Mouse (Mus musculus): ENCODE results near the gene Ogfod1. TPM values are rescaled to one million over a fixed set of nuclear protein-coding genes. Genes with fewer than 3 reads are reported as not detected.
A peak's percentile ranks its signal among the peaks of the same experiment; 100 is the strongest.

Ogfod1 gene
- polyA plus RNA-seq, 1 experiment, result 44.2 TPM

- Histone ChIP-seq H3K27ac (ENCODE audit: insufficient read depth, low read length) (no peak overlapping the region), H3K4me3 (replicated peaks; ENCODE audit: insufficient read depth, low read depth, low read length) (peak overlapping the region; percentile 97), H3K4me1 (ENCODE audit: control insufficient read depth, insufficient read depth, low read length) (peaks cover 5% of the 10 kb centered on the region; the same call in 1 of the 2 replicates), H3K27me3 (ENCODE audit: control insufficient read depth, insufficient read depth, low read length) (no peaks in the 10 kb centered on the region)
- no peak for TF ChIP-seq POLR2A (IDR thresholded peaks at IDR 0.05; ENCODE audit: borderline replicate concordance, insufficient read depth, low read length)
- TF ChIP-seq CTCF (IDR thresholded peaks at IDR 0.05; ENCODE audit: borderline replicate concordance, insufficient read depth, low read depth, low read length), result no peak
- DNase-seq, result peak; percentile 24 to 30
- WGBS, result 4% methylated on average over 15 of the region's 15 CpGs
Observed at GRCm38 (mm10) chr8:94037806-94038205, 808 bp downstream of the Ogfod1 start.

GRCm38 (mm10) chr8:94047845-94048244 lies 10.8 kb downstream of the Ogfod1 start:
- no peak overlapping the region for H3K4me3 ChIP-seq (replicated peaks; ENCODE audit: insufficient read depth, low read depth, low read length)
- no peaks in the 10 kb centered on the region for H3K27me3 ChIP-seq (ENCODE audit: control insufficient read depth, insufficient read depth, low read length)
- TF ChIP-seq CTCF (IDR thresholded peaks at IDR 0.05; ENCODE audit: borderline replicate concordance, insufficient read depth, low read depth, low read length) (no peak), POLR2A (IDR thresholded peaks at IDR 0.05; ENCODE audit: borderline replicate concordance, insufficient read depth, low read length) (no peak)
- H3K27ac ChIP-seq (ENCODE audit: insufficient read depth, low read length), result no peak overlapping the region
- no peaks in the 10 kb centered on the region for H3K4me1 ChIP-seq (ENCODE audit: control insufficient read depth, insufficient read depth, low read length)
- peak in 1 of 2 experiments; percentile 16 for DNase-seq
- WGBS, result 11% methylated on average over 2 of the region's 2 CpGs

DNA sequence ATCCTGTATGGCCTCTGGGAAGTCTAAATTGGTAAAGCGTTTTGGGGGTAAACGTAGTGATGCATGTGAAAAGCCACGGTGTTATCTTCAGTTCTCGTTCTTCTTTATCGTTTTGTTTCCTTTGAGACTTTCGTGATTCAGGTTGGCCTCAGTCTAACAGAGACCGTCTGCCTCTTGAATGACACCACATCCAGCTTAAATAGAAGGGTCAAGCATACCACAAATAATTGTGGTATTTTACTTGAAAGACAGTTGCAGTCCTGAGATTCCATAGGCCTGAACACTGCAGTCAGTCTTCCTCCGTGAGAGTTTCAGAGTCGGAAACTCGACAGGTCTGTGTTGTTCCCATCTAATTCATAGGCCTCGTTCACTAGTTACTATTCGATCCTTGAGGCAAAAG lies 15.7 kb downstream of the Ogfod1 start:
- TF ChIP-seq CTCF (IDR thresholded peaks at IDR 0.05; ENCODE audit: borderline replicate concordance, insufficient read depth, low read depth, low read length), result no peak
- no peak for TF ChIP-seq POLR2A (IDR thresholded peaks at IDR 0.05; ENCODE audit: borderline replicate concordance, insufficient read depth, low read length)
- no peaks in the 10 kb centered on the region for H3K27me3 ChIP-seq (ENCODE audit: control insufficient read depth, insufficient read depth, low read length)
- H3K27ac ChIP-seq (ENCODE audit: insufficient read depth, low read length), result no peak overlapping the region
- WGBS, result 94% methylated on average over 12 of the region's 12 CpGs
- H3K4me3 ChIP-seq (replicated peaks; ENCODE audit: insufficient read depth, low read depth, low read length), result no peak overlapping the region
- H3K4me1 ChIP-seq (ENCODE audit: control insufficient read depth, insufficient read depth, low read length), result no peaks in the 10 kb centered on the region
- no peak for DNase-seq

DNA sequence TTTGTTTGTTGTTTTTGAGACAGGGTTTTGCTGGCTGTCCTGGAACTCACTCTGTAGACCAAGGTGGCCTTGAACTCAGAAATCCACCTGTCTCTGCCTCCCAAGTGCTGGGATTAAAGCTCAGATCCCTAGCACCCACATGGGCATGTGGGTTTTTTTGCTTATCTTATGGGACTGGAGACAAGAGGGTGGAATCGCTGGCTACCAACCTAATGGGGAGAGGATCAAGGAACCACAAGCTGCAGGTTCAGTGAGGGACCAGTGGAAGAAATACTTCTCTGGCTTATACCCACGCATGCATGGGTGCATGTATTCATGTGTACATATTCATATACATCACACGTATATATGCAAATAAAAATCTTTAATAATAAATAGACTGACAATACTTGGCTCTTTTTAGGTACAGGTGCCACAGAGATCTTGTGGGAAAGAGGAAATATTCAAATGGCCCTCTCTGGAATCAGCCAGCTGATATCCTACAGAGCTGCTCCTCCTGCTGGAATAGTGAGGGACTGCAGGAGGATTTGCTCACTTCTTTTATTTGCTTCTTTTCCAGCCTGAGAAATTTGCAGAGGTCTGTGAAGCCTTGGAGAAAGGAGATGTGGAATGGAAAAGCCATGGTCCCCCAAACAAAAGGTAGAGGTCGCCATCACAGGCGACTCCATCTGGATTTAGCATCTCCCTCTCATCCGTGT lies 20.3 kb downstream of the Ogfod1 start:
- Histone ChIP-seq H3K27me3 (ENCODE audit: control insufficient read depth, insufficient read depth, low read length) (no peaks in the 10 kb centered on the region), H3K4me1 (ENCODE audit: control insufficient read depth, insufficient read depth, low read length) (no peaks in the 10 kb centered on the region), H3K4me3 (replicated peaks; ENCODE audit: insufficient read depth, low read depth, low read length) (no peak overlapping the region), H3K27ac (ENCODE audit: insufficient read depth, low read length) (no peak overlapping the region)
- DNase-seq, result peak; percentile 37 to 57
- TF ChIP-seq CTCF (IDR thresholded peaks at IDR 0.05; ENCODE audit: borderline replicate concordance, insufficient read depth, low read depth, low read length), result peak; percentile 55; the same call in 1 of the 2 replicates
- TF ChIP-seq POLR2A (IDR thresholded peaks at IDR 0.05; ENCODE audit: borderline replicate concordance, insufficient read depth, low read length), result no peak
- WGBS, result 65% methylated on average over 6 of the region's 6 CpGs

GRCm38 (mm10) chr8:94066121-94066863 lies 29.3 kb downstream of the Ogfod1 start:
- Histone ChIP-seq H3K4me1 (ENCODE audit: control insufficient read depth, insufficient read depth, low read length) (no peaks in the 10 kb centered on the region), H3K4me3 (replicated peaks; ENCODE audit: insufficient read depth, low read depth, low read length) (no peak overlapping the region), H3K27me3 (ENCODE audit: control insufficient read depth, insufficient read depth, low read length) (no peaks in the 10 kb centered on the region), H3K27ac (ENCODE audit: insufficient read depth, low read length) (no peak overlapping the region)
- 38% methylated on average over 11 of the region's 11 CpGs for WGBS
- no peak for DNase-seq
- TF ChIP-seq CTCF (IDR thresholded peaks at IDR 0.05; ENCODE audit: borderline replicate concordance, insufficient read depth, low read depth, low read length) (no peak), POLR2A (IDR thresholded peaks at IDR 0.05; ENCODE audit: borderline replicate concordance, insufficient read depth, low read length) (no peak)

GRCm38 (mm10) chr8:94068793-94069192 lies 31.8 kb downstream of the Ogfod1 start:
- no peak overlapping the region for H3K27ac ChIP-seq (ENCODE audit: insufficient read depth, low read length)
- TF ChIP-seq POLR2A (IDR thresholded peaks at IDR 0.05; ENCODE audit: borderline replicate concordance, insufficient read depth, low read length) (no peak), CTCF (IDR thresholded peaks at IDR 0.05; ENCODE audit: borderline replicate concordance, insufficient read depth, low read depth, low read length) (no peak)
- H3K27me3 ChIP-seq (ENCODE audit: control insufficient read depth, insufficient read depth, low read length), result no peaks in the 10 kb centered on the region
- H3K4me3 ChIP-seq (replicated peaks; ENCODE audit: insufficient read depth, low read depth, low read length), result no peak overlapping the region
- 89% methylated on average over 7 of the region's 7 CpGs for WGBS
- H3K4me1 ChIP-seq (ENCODE audit: control insufficient read depth, insufficient read depth, low read length), result no peaks in the 10 kb centered on the region
- DNase-seq, result no peak

DNA sequence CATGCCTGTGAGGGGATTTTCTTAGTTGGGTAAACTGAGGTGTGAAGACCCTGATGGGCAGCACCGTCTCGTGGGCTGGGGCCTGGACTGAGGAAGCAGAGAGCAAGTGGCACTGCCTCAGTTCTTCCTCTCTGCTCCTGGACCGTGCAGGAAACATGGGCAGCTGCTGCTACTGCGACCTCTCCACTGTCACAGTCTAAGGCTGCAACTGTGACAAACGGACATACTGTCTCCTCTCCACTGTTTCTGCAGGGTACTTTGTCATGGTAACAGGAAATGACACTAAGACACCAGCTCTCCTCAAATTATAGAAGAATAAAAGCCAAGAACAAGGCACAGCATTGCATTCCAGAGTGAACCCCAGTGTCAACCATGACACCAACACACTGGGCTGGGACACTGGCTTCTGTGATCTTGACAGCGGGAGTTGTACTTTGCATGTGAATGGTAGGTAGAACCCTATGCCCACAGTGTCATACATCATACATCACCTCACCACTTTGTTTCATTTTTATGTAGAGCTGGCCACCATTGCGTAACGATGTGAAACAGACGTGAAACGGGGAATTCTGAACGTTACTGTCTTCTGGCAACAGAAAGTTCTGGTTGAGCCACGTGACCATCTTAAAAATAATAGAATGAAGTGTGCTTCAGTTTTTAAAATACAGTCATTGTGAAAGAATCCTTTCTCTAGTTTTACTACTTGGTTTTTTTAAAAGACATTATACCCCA lies 39.6 kb downstream of the Ogfod1 start:
- H3K27ac ChIP-seq (ENCODE audit: insufficient read depth, low read length), result no peak overlapping the region
- H3K27me3 ChIP-seq (ENCODE audit: control insufficient read depth, insufficient read depth, low read length), result no peaks in the 10 kb centered on the region
- 66% methylated on average over 12 of the region's 12 CpGs for WGBS
- no peaks in the 10 kb centered on the region for H3K4me1 ChIP-seq (ENCODE audit: control insufficient read depth, insufficient read depth, low read length)
- no peak for DNase-seq
- no peak for TF ChIP-seq CTCF (IDR thresholded peaks at IDR 0.05; ENCODE audit: borderline replicate concordance, insufficient read depth, low read depth, low read length)
- TF ChIP-seq POLR2A (IDR thresholded peaks at IDR 0.05; ENCODE audit: borderline replicate concordance, insufficient read depth, low read length), result no peak
- no peak overlapping the region for H3K4me3 ChIP-seq (replicated peaks; ENCODE audit: insufficient read depth, low read depth, low read length)
